26 mouse cellular contexts compared by ENCODE assay signal in the genomic region with DNA sequence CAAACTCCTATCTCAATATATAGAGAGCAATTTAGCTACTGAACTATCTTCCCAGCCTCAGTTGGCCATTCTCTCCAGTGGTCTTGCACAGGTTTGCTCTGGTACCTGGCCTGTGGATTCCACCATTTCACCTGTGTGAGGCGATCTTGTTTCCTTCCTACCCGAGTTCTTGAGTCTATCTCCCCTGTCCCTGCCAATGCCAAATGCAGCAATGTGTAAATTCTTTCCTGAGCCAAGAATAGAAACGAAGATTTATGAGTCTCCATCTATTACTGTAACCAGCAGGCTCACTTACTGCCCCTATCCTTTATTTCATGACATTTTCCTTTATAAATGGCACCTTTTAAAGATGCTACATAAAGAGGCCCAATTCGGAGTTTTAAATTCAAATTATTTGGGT. TPM values are rescaled to one million over a fixed set of nuclear protein-coding genes. Genes with fewer than 3 reads are reported as not detected.
DNase-seq lines count a peak whose midpoint lies in the region; ATAC-seq and TF ChIP-seq lines count a peak whose summit lies in the region.
"Had no signal": no experiment of that assay in that cellular context is flagged by ENCODE, and none has a peak within 500 bp of the region (broad histone marks: within the 10 kb centered on the region; RNA-seq: fewer than 3 reads in every experiment).

No protein-coding gene starts in this region.

- no peak for DNase-seq in heart, adult 18-20 months
- DNase-seq in heart, adult 8-10 months (ENCODE audit: low spot score), result no peak
- no peak for DNase-seq in heart, postnatal 25 days (ENCODE audit: low spot score)
- no peak for DNase-seq in layer of hippocampus, adult 2 months (ENCODE audit: low spot score in 2 of 2)
- no peak for DNase-seq in layer of hippocampus, adult 9-10 months (ENCODE audit: low spot score)
- DNase-seq: adrenal gland, adult 8-10 months; adrenal gland, postnatal 14 days; adrenal gland, postnatal 36 days; B cell, adult 2 months; cerebellum, adult 11-12 months; cerebellum, adult 2 months; cerebellum, adult 9-10 months; cerebellum, postnatal 10 days; cerebellum, postnatal 25 days had no signal

- intact Hi-C loops in heart, postnatal 25 days (cut with DNase I), result no loop called here

- no peak for TF ChIP-seq CTCF in layer of hippocampus, adult 2 months (conservative IDR thresholded peaks at IDR 0.05)

- H3K9ac ChIP-seq in heart, embryonic 12.5 days, result no peak overlapping the region
- H3K9ac ChIP-seq in heart, embryonic 14.5 days (ENCODE audit: low read length), result no peak overlapping the region
- H3K9ac ChIP-seq in heart, embryonic 16.5 days (ENCODE audit: low read length), result no peak overlapping the region
- H3K9ac ChIP-seq: embryonic facial prominence, embryonic 12.5 days; forebrain, embryonic 13.5 days had no signal

- H3K36me3 ChIP-seq in heart, embryonic 12.5 days, result no peaks in the 10 kb centered on the region
- no peaks in the 10 kb centered on the region for H3K36me3 ChIP-seq in heart, embryonic 14.5 days (ENCODE audit: control insufficient read depth, insufficient read depth, low read length)
- no peaks in the 10 kb centered on the region for H3K36me3 ChIP-seq in heart, embryonic 16.5 days (ENCODE audit: control insufficient read depth, insufficient read depth)
- H3K36me3 ChIP-seq: embryonic facial prominence, embryonic 10.5 days; embryonic facial prominence, embryonic 12.5 days; G1E had no signal

- peaks cover 5% of the 10 kb centered on the region for H3K9me3 ChIP-seq in heart, embryonic 12.5 days (replicated peaks)
- peaks cover 4% of the 10 kb centered on the region; the same call in 1 of the 2 replicates for H3K9me3 ChIP-seq in heart, embryonic 14.5 days (ENCODE audit: control insufficient read depth, low read length)
- H3K9me3 ChIP-seq in heart, embryonic 16.5 days (replicated peaks; ENCODE audit: control insufficient read depth, low read length), result no peaks in the 10 kb centered on the region; the same call in 1 of the 2 replicates
- H3K9me3 ChIP-seq: embryonic facial prominence, embryonic 10.5 days; embryonic facial prominence, embryonic 12.5 days; forebrain, embryonic 13.5 days; G1E had no signal

- H3K27ac ChIP-seq in heart, embryonic 12.5 days (ENCODE audit: poor library complexity, severe bottlenecking), result 0 out of 2 replicates have a peak overlapping the region, but pooled peaks have one; percentile 15
- H3K27ac ChIP-seq in heart, embryonic 14.5 days (replicated peaks in 1 of 2; ENCODE audit: control insufficient read depth in 1 of 2, insufficient read depth in 1 of 2, low read depth in 2 of 2, low read length in 2 of 2), result peak overlapping the region; percentile 24 to 68; a peak in 2 of 4 replicates
- H3K27ac ChIP-seq in heart, embryonic 16.5 days (ENCODE audit: low read length), result peak overlapping the region; percentile 58
- peak overlapping the region; percentile 61 for H3K27ac ChIP-seq in layer of hippocampus, adult 2 months
- H3K27ac ChIP-seq: embryonic facial prominence, embryonic 10.5 days; embryonic facial prominence, embryonic 12.5 days; forebrain, embryonic 13.5 days had no signal

- H3K4me3 ChIP-seq in heart, embryonic 12.5 days, result no peak overlapping the region
- no peak overlapping the region for H3K4me3 ChIP-seq in heart, embryonic 14.5 days (ENCODE audit: control insufficient read depth in 1 of 2, insufficient read depth in 1 of 2, low read depth in 1 of 2, low read length in 2 of 2)
- H3K4me3 ChIP-seq in heart, embryonic 16.5 days (ENCODE audit: low read length), result no peak overlapping the region
- H3K4me3 ChIP-seq in layer of hippocampus, adult 2 months, result no peak overlapping the region
- H3K4me3 ChIP-seq: embryonic facial prominence, embryonic 10.5 days; embryonic facial prominence, embryonic 12.5 days; forebrain, embryonic 13.5 days had no signal

- peaks cover 24% of the 10 kb centered on the region for H3K4me1 ChIP-seq in heart, embryonic 12.5 days (replicated peaks)
- peaks cover 11 to 28% of the 10 kb centered on the region in 2 experiments for H3K4me1 ChIP-seq in heart, embryonic 14.5 days (ENCODE audit: control insufficient read depth in 2 of 2, insufficient read depth in 2 of 2, low read length in 2 of 2)
- peaks cover 22% of the 10 kb centered on the region for H3K4me1 ChIP-seq in heart, embryonic 16.5 days (ENCODE audit: control insufficient read depth, insufficient read depth, low read length)
- H3K4me1 ChIP-seq: embryonic facial prominence, embryonic 10.5 days; embryonic facial prominence, embryonic 12.5 days; forebrain, embryonic 13.5 days had no signal

- ATAC-seq in heart, embryonic 12.5 days (ENCODE audit: insufficient number of reproducible peaks, low FRiP score), result no peak
- no peak for ATAC-seq in heart, embryonic 14.5 days (ENCODE audit: insufficient number of reproducible peaks, insufficient read depth, low FRiP score, low read depth)
- ATAC-seq in heart, embryonic 16.5 days (replicated peaks; ENCODE audit: extremely low read depth, insufficient read depth, low FRiP score), result peak; percentile 64; the same call in 1 of the 2 replicates
- ATAC-seq: activated CD4-positive, CD25-positive, alpha-beta regulatory T cell, adult 4 months; CD4-positive, CD25-positive, alpha-beta regulatory T cell, adult 4 months; forebrain, embryonic 13.5 days; Patski had no signal

- H3K27me3 ChIP-seq in heart, embryonic 12.5 days (replicated peaks), result no peaks in the 10 kb centered on the region
- H3K27me3 ChIP-seq in heart, embryonic 14.5 days (ENCODE audit: control insufficient read depth, insufficient read depth, low read length), result no peaks in the 10 kb centered on the region
- no peaks in the 10 kb centered on the region for H3K27me3 ChIP-seq in heart, embryonic 16.5 days (ENCODE audit: control insufficient read depth, insufficient read depth, low read length)
- H3K27me3 ChIP-seq: CH12.LX; embryonic facial prominence, embryonic 12.5 days; forebrain, embryonic 13.5 days; Patski had no signal

- 49% methylated on average over 4 of the region's 4 CpGs for WGBS in heart, embryonic 12.5 days
- WGBS in heart, embryonic 14.5 days, result 27% methylated on average over 4 of the region's 4 CpGs
- 46% methylated on average over 4 of the region's 4 CpGs for WGBS in heart, embryonic 16.5 days

- H3K4me2 ChIP-seq in heart, embryonic 12.5 days, result no peak overlapping the region
- H3K4me2 ChIP-seq in heart, embryonic 14.5 days (ENCODE audit: low read length), result peak overlapping the region; percentile 30; the same call in 1 of the 2 replicates
- no peak overlapping the region; the same call in 1 of the 2 replicates for H3K4me2 ChIP-seq in heart, embryonic 16.5 days (ENCODE audit: low read depth, low read length)
- H3K4me2 ChIP-seq: embryonic facial prominence, embryonic 12.5 days; forebrain, embryonic 13.5 days had no signal

RNA-seq across cellular contexts. Expression of a gene that starts 47.5 kb away (rescaled TPM):
- polyA plus RNA-seq in heart, embryonic 12.5 days (2016; fragmentation: Nextera tagmentation; extraction: Ambion mirVana), result not detected in 2 replicates
- total RNA-seq in heart, adult 18-20 months (2021), result under 1 TPM; 0.25 to 0.46 TPM
- polyA plus RNA-seq in heart, embryonic 14.5 days (2014; fragmentation: Nextera tagmentation; extraction: Ambion mirVana), result not detected in 2 replicates
- total RNA-seq in heart, adult 8-10 months (2022), result under 1 TPM; 0.19 to 0.41 (median 0.36) TPM
- not detected in 2 replicates for polyA plus RNA-seq in heart, embryonic 16.5 days (2015; fragmentation: Nextera tagmentation; extraction: Ambion mirVana)
- under 1 TPM; 0.18 to 0.22 TPM for total RNA-seq in heart, postnatal 25 days (2021)
- 1 to 10 TPM in 1 of 2 experiments, under 1 TPM in 1; 0.81 to 1.3 TPM for total RNA-seq in layer of hippocampus, adult 2 months (2021)
- polyA plus RNA-seq: CD4-positive, CD25-positive, alpha-beta regulatory T cell, adult 4 months; embryonic facial prominence, embryonic 10.5 days; forebrain, embryonic 11.5 days; forebrain, embryonic 13.5 days had no signal
